Mouse (Mus musculus): ENCODE measurements around the gene Trp53tg5. TPM values are rescaled to one million over a fixed set of nuclear protein-coding genes. Genes with fewer than 3 reads are reported as not detected.

The Trp53tg5 gene
- polyA plus RNA-seq, 1 experiment from 2014 or later: not detected

DNA sequence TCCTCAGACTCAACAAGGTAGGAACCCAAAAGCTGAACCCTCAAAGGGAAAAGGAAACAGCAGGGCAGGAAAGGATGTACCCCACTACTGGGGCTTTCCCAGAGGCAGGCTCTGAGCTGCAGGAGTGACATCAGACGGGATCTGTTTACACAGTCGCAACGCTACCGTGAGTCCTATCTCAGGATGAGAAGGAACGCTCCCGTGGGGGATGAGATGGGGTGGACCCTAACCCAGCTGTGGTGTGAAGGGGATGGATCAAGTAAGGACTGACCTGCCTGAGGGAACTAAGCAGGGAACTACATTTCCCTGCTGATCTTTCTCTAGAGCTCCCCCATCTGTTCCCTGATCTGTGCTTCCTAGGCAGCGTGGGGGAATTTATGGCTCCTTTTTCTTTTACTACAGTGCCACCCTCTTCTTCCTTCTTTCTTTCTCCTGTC, 16.6 kb downstream of the Trp53tg5 start, which contains the start of gene Sys1:
Gene Sys1 (plus strand): TSS at position 101 of the 437 bp plus-strand sequence.
- ATAC-seq (ENCODE audit: low FRiP score, low TSS enrichment): peak; percentile 3; the same call in 1 of the 2 replicates
- H3K4me2 ChIP-seq (replicated peaks; ENCODE audit: low read depth, low read length): peak within 1 kb of the TSS; percentile 30
- no peaks in the 10 kb centered on the region for H3K27me3 ChIP-seq (ENCODE audit: control insufficient read depth, insufficient read depth, low read length)
- H3K9ac ChIP-seq (ENCODE audit: low read depth, low read length): peak within 1 kb of the TSS; percentile 48; the same call in 1 of the 2 replicates
- H3K4me3 ChIP-seq (ENCODE audit: low read length): peak within 1 kb of the TSS; percentile 11; the same call in 1 of the 2 replicates
- 2% methylated on average over 7 of the region's 7 CpGs for WGBS
- H3K9me3 ChIP-seq (ENCODE audit: control insufficient read depth, low read length): no peaks in the 10 kb centered on the region
- H3K27ac ChIP-seq (ENCODE audit: low read depth, low read length): peak within 1 kb of the TSS; percentile 73
- H3K36me3 ChIP-seq (ENCODE audit: control insufficient read depth, insufficient read depth, low read length): no peaks in the 10 kb centered on the region
- H3K4me1 ChIP-seq (ENCODE audit: control insufficient read depth, insufficient read depth, low read length): peaks cover 31% of the 10 kb centered on the region

DNA sequence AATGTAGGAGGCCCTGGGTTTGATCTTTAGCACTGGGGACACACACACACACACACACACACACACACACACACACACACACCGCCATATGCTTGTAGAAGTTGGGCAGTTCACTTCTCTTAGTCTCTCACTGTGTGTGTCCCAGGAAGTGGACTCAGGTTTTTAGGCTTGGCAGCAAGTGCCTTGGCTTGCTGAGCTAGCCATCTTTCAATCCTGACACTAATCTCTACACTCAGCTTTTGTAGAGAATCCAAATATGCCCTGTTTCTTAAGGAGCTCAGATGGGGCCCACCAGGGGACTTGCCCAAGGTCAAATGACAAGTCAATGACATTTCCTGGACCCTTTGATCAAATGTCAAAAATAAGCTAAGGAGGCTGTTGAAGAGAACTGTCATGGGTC, 17.1 kb downstream of the Trp53tg5 start:
- Histone ChIP-seq H3K4me2 (replicated peaks; ENCODE audit: low read depth, low read length) (peak overlapping the region; percentile 30), H3K9ac (ENCODE audit: low read depth, low read length) (peak overlapping the region; percentile 48; the same call in 1 of the 2 replicates), H3K4me3 (ENCODE audit: low read length) (no peak overlapping the region), H3K4me1 (ENCODE audit: control insufficient read depth, insufficient read depth, low read length) (peaks cover 27% of the 10 kb centered on the region), H3K27ac (ENCODE audit: low read depth, low read length) (peak overlapping the region; percentile 73), H3K36me3 (ENCODE audit: control insufficient read depth, insufficient read depth, low read length) (no peaks in the 10 kb centered on the region), H3K9me3 (ENCODE audit: control insufficient read depth, low read length) (no peaks in the 10 kb centered on the region), H3K27me3 (ENCODE audit: control insufficient read depth, insufficient read depth, low read length) (no peaks in the 10 kb centered on the region)
- WGBS: 54% methylated on average over 1 of the region's 1 CpGs
- no peak for ATAC-seq (ENCODE audit: low FRiP score, low TSS enrichment)

DNA sequence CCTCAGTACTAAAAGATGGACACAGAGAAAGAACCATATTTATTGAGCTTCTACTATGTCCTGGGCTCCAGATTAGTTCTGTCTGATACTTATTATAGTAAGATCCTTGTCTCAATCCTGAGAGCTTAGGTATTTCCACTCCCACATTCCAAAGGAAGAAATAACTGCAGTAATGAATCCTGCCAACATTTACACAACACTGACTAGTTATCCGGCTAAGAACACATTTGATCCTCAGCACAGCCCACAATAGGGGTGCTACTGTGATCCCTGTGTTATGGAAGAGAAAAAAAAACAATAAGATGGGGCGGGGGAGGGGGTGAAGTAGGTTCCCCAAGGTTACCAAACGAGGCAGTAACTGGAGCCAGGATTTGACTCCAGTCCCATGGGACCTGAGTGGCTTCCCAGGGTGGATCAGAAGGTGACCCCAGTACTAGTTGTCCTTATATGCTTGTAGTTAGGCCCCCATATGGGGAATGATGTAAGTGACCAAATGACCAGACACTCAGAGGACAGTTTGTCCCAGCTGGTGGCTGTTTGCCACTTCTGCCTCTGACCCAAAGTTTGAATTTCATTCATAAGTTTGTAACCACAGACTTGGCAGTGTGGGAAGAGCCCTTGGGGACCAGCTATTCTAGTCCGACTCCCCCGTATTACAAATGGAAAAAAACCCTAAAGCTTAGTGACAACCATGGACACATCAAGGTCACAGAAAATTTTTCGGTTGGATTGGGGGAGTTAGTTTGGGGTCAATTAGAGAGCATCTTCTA, 17.9 kb downstream of the Trp53tg5 start:
- Histone ChIP-seq H3K27ac (ENCODE audit: low read depth, low read length) (no peak overlapping the region), H3K27me3 (ENCODE audit: control insufficient read depth, insufficient read depth, low read length) (no peaks in the 10 kb centered on the region), H3K9ac (ENCODE audit: low read depth, low read length) (no peak overlapping the region), H3K4me1 (ENCODE audit: control insufficient read depth, insufficient read depth, low read length) (peaks cover 27% of the 10 kb centered on the region), H3K4me2 (replicated peaks; ENCODE audit: low read depth, low read length) (no peak overlapping the region), H3K4me3 (ENCODE audit: low read length) (no peak overlapping the region), H3K36me3 (ENCODE audit: control insufficient read depth, insufficient read depth, low read length) (no peaks in the 10 kb centered on the region), H3K9me3 (ENCODE audit: control insufficient read depth, low read length) (no peaks in the 10 kb centered on the region)
- WGBS: 58% methylated on average over 6 of the region's 6 CpGs
- no peak for ATAC-seq (ENCODE audit: low FRiP score, low TSS enrichment)

DNA sequence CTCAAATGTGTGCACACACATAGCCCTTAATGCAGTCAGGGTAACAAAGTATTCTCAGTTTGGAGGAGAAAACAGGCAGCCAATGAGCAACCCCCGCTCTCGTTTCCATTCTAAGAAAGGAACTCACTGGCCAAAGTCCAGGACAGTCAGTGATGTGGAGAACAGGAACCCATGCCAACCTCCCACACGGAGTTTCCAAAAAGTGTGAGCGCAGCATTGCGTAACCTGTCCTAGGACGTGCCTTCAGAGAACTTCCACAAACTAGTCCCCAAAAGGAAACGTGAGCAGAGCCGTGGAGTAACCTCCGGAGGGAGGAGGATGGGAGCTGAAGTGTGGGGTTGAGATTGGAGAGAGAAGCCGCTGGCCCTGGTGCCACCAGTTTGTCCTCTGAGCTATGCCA, 18.7 kb downstream of the Trp53tg5 start:
- Histone ChIP-seq H3K36me3 (ENCODE audit: control insufficient read depth, insufficient read depth, low read length) (no peaks in the 10 kb centered on the region), H3K4me3 (ENCODE audit: low read length) (no peak overlapping the region), H3K27ac (ENCODE audit: low read depth, low read length) (peak overlapping the region; percentile 47; the same call in 1 of the 2 replicates), H3K9me3 (ENCODE audit: control insufficient read depth, low read length) (no peaks in the 10 kb centered on the region), H3K9ac (ENCODE audit: low read depth, low read length) (no peak overlapping the region), H3K4me1 (ENCODE audit: control insufficient read depth, insufficient read depth, low read length) (peaks cover 27% of the 10 kb centered on the region), H3K4me2 (replicated peaks; ENCODE audit: low read depth, low read length) (no peak overlapping the region), H3K27me3 (ENCODE audit: control insufficient read depth, insufficient read depth, low read length) (no peaks in the 10 kb centered on the region)
- no peak for ATAC-seq (ENCODE audit: low FRiP score, low TSS enrichment)
- WGBS: 69% methylated on average over 10 of the region's 10 CpGs

DNA sequence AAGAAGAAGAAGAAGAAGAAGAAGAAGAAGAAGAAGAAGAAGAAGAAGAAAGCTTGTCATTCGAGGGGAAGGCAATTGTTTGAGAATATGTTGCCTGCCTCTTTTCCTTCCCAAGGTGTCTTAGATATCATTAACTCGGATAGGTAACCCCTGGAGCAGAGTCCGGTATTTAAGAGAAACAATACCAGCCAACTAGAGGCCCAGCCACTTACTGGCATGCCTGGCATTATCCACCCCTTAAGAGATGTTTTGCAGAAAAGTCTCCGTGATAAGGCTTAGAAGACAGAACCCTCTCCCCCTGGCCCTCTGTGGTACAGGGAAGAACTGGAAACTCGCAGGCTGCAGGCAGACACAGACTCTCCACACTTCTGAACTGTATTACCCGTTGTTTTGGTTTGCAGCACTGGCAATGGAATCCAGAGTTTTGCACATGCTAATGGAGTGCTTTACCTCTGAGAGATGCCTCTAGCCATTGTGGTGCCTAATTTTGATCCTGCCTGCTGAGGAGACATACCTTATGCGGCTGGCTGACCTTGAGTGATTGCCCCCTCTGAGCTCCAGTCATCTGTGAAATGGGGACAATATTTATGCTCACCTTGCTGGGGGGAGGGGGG, 19.5 kb downstream of the Trp53tg5 start:
- no peak for ATAC-seq (ENCODE audit: low FRiP score, low TSS enrichment)
- no peaks in the 10 kb centered on the region for H3K27me3 ChIP-seq (ENCODE audit: control insufficient read depth, insufficient read depth, low read length)
- 0 out of 2 replicates have a peak overlapping the region, but pooled peaks have one; percentile 24 for H3K27ac ChIP-seq (ENCODE audit: low read depth, low read length)
- H3K9ac ChIP-seq (ENCODE audit: low read depth, low read length): no peak overlapping the region
- peaks cover 27% of the 10 kb centered on the region for H3K4me1 ChIP-seq (ENCODE audit: control insufficient read depth, insufficient read depth, low read length)
- H3K9me3 ChIP-seq (ENCODE audit: control insufficient read depth, low read length): no peaks in the 10 kb centered on the region
- WGBS: 58% methylated on average over 7 of the region's 7 CpGs
- H3K4me3 ChIP-seq (ENCODE audit: low read length): no peak overlapping the region
- H3K4me2 ChIP-seq (replicated peaks; ENCODE audit: low read depth, low read length): no peak overlapping the region
- H3K36me3 ChIP-seq (ENCODE audit: control insufficient read depth, insufficient read depth, low read length): no peaks in the 10 kb centered on the region

DNA sequence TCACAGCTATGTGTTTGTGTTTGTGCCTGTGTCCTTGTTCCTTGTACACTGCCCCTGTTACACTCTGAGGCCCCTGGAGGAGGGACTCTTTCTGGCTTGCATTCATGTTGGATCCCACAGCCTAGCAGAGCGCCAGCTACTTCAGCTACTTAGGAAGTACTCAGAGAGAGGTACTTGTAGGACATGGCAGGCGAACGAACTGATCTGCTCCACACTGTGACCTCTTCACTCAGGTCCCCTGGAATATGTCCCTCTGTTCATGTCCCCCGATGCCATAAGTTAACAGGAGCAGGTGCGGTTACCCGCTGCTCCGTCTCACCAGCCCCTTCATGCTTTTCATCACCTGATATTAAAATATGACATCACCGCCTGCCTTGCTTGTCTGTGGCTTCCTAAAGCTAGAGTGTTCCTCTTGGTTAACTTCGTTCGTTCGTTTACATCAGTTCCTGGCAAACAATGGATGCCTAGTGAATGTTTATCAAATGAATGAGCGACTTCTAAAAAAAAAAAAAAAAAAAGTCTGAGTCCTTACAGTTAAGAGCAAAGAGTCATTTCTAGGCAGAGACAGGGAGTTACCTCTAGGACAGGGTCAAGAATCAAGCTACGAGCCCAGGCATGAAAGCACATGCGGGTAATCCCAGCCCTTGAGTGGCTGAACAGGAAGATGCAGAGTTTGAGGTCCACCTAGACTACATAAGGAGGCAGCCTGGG, 20.3 kb downstream of the Trp53tg5 start:
- H3K27me3 ChIP-seq (ENCODE audit: control insufficient read depth, insufficient read depth, low read length): no peaks in the 10 kb centered on the region
- no peak overlapping the region for H3K27ac ChIP-seq (ENCODE audit: low read depth, low read length)
- no peak overlapping the region for H3K4me2 ChIP-seq (replicated peaks; ENCODE audit: low read depth, low read length)
- H3K4me1 ChIP-seq (ENCODE audit: control insufficient read depth, insufficient read depth, low read length): peaks cover 27% of the 10 kb centered on the region
- H3K36me3 ChIP-seq (ENCODE audit: control insufficient read depth, insufficient read depth, low read length): no peaks in the 10 kb centered on the region
- no peak overlapping the region for H3K9ac ChIP-seq (ENCODE audit: low read depth, low read length)
- no peak overlapping the region for H3K4me3 ChIP-seq (ENCODE audit: low read length)
- WGBS: 82% methylated on average over 14 of the region's 14 CpGs
- ATAC-seq (ENCODE audit: low FRiP score, low TSS enrichment): no peak
- no peaks in the 10 kb centered on the region for H3K9me3 ChIP-seq (ENCODE audit: control insufficient read depth, low read length)

DNA sequence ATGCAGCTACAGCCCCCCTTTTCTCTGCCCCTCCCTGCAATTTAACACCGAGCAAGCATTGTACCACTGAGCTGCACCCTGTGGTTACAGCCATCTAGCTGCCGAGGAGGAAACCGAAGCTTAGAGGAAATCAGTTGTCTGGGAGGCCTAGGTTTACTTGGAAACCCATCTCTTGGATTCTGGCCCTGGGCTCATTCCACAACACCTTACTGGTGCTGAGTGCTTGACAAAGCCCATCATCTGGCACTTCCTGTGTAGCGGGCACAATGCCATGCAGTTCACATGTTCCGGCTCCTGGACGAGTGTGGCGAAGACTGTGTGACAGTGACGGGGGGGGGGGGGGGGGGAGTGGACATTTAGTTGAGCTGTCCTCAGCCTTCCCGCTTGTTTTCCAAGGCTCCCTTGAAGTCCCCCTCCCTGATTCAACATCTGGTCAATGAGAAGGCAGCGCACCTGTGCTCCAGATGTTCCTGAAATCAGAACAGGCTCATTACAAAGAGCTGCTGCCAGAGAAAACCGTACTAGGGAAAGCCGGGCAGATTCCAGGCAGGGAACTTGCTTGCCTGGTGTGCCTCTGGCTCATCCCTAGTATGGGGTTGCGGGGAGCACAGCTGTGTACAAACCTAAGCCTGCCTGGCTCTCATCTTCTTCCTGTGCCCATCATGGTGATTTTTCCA, 21.4 kb downstream of the Trp53tg5 start:
- Histone ChIP-seq H3K4me2 (replicated peaks; ENCODE audit: low read depth, low read length) (no peak overlapping the region), H3K27ac (ENCODE audit: low read depth, low read length) (no peak overlapping the region)
- ATAC-seq (ENCODE audit: low FRiP score, low TSS enrichment): no peak

DNA sequence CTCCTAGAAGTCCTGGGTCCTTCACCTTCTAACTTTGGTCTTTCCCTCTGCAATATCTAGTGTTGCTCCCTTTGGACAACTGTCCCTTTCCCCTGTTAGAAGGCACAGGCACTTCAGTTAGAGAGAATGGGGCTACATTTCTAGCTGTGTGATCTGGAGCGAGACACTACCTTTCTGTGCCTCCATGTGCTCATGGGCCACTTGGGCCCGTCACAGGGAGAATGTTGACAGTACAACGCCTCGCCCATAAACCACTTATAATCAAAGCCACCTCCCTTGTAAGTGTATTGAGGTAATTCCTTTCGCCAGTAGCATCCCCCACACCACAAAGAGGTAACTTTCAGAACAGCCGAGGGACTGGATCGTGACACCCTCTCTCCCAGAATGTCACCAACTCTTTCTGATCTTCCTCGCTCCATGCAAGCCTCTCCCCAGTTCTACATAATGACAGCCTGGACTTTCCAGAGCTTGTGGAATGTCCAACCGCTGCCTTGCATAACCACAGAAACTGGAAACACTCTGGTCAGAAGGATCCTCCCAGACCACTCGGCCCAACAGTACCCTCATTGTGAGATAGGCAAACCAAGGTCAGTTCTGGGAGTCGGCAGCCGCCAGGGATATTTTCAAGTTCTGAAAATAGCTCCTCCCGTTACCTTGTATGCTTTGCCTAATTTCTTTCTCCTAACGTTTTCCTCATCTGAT, 24.0 kb downstream of the Trp53tg5 start:
- ATAC-seq (ENCODE audit: low FRiP score, low TSS enrichment): no peak
- no peak overlapping the region for H3K9ac ChIP-seq (ENCODE audit: low read depth, low read length)
- H3K4me1 ChIP-seq (ENCODE audit: control insufficient read depth, insufficient read depth, low read length): peaks cover 7% of the 10 kb centered on the region; the same call in 1 of the 2 replicates
- H3K27ac ChIP-seq (ENCODE audit: low read depth, low read length): no peak overlapping the region
- H3K4me2 ChIP-seq (replicated peaks; ENCODE audit: low read depth, low read length): no peak overlapping the region
- no peaks in the 10 kb centered on the region for H3K27me3 ChIP-seq (ENCODE audit: control insufficient read depth, insufficient read depth, low read length)
- 82% methylated on average over 14 of the region's 14 CpGs for WGBS
- H3K36me3 ChIP-seq (ENCODE audit: control insufficient read depth, insufficient read depth, low read length): no peaks in the 10 kb centered on the region
- H3K4me3 ChIP-seq (ENCODE audit: low read length): no peak overlapping the region
- H3K9me3 ChIP-seq (ENCODE audit: control insufficient read depth, low read length): no peaks in the 10 kb centered on the region

More for the DNA sequence above, 21.4 kb downstream of the Trp53tg5 start:
- H3K9me3 ChIP-seq (ENCODE audit: control insufficient read depth, low read length): no peaks in the 10 kb centered on the region
- H3K9ac ChIP-seq (ENCODE audit: low read depth, low read length): no peak overlapping the region
- peaks cover 27% of the 10 kb centered on the region for H3K4me1 ChIP-seq (ENCODE audit: control insufficient read depth, insufficient read depth, low read length)
- no peaks in the 10 kb centered on the region for H3K27me3 ChIP-seq (ENCODE audit: control insufficient read depth, insufficient read depth, low read length)
- no peak overlapping the region for H3K4me3 ChIP-seq (ENCODE audit: low read length)
- WGBS: 54% methylated on average over 12 of the region's 13 CpGs
- H3K36me3 ChIP-seq (ENCODE audit: control insufficient read depth, insufficient read depth, low read length): no peaks in the 10 kb centered on the region
